Mouse (Mus musculus): ENCODE data around the gene Lgals12. TPM values are rescaled to one million over a fixed set of nuclear protein-coding genes. Genes with fewer than 3 reads are reported as not detected.

Gene Lgals12
- polyA plus RNA-seq (2014; fragmentation: Nextera tagmentation; extraction: Ambion mirVana), result 1.0 and 2.1 TPM in 2 replicates

- Histone ChIP-seq H3K9ac (ENCODE audit: low read depth, low read length) (peak within 1 kb of the TSS; percentile 35; the same call in 1 of the 2 replicates), H3K9me3 (ENCODE audit: control insufficient read depth, low read length) (no peaks in the 10 kb centered on the region), H3K27ac (replicated peaks; ENCODE audit: low read depth, low read length) (peak within 1 kb of the TSS; percentile 34), H3K4me1 (ENCODE audit: control insufficient read depth, insufficient read depth, low read length) (peaks cover 11% of the 10 kb centered on the region), H3K4me3 (ENCODE audit: low read depth, low read length) (peak within 1 kb of the TSS; percentile 23), H3K4me2 (ENCODE audit: low read depth, low read length) (peak within 1 kb of the TSS; percentile 60), H3K36me3 (ENCODE audit: control insufficient read depth, insufficient read depth, low read length) (no peaks in the 10 kb centered on the region), H3K27me3 (replicated peaks; ENCODE audit: control insufficient read depth, insufficient read depth, low read length) (no peaks in the 10 kb centered on the region)
- ATAC-seq (ENCODE audit: low read depth) (0 out of 2 replicates have a peak, but pooled peaks have one; percentile 6), DNase-seq (ENCODE audit: low spot score) (peak; percentile 54)
- WGBS, result 5% methylated on average over 15 of the region's 15 CpGs
Measured at GRCm38 (mm10) chr19:7606801-7607689, at the start of gene Lgals12. TSS of gene Lgals12 (minus strand) at chr19:7607193.

DNA sequence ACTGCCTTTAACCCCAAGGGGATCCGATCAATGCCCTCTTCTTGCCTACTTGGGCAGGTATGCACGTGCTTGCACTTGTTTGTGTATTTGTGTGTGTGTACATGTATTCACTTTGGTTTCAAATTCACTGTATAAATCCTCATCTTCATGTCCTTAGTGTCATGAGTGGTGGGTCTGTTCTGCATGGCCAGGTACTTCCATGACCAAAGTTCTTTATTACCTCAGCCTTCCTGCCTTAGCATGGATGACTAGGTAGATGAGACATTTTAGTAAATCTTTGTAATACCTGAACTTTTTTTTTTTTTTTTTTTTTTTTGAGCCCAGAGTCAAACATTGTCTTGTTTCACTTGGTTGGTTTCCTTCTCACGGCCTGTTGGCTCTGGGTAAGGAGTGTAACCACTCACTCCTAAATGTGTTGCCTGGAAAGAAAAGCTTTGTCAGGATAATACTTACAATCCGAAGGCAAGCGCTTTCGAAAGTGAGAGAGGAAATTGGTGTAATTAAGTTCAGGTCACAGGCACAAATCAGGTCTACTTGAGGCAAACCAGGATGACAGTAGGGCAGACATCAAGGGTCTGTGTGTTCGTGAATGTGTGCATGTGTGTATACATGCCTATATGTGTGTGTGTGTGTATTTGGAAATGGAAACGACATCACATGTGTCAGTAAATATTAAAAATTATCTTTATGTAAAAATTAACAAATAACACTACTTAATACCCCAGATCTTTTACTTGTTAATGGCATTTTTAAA, 42.1 kb upstream of the Lgals12 start:
- no peak overlapping the region for H3K4me3 ChIP-seq (ENCODE audit: low read depth, low read length)
- H3K9me3 ChIP-seq (ENCODE audit: control insufficient read depth, low read length), result no peaks in the 10 kb centered on the region
- no peak for DNase-seq (ENCODE audit: low spot score)
- H3K4me2 ChIP-seq (ENCODE audit: low read depth, low read length), result no peak overlapping the region
- no peaks in the 10 kb centered on the region for H3K4me1 ChIP-seq (ENCODE audit: control insufficient read depth, insufficient read depth, low read length)
- H3K9ac ChIP-seq (ENCODE audit: low read depth, low read length), result no peak overlapping the region
- no peak for ATAC-seq (ENCODE audit: low read depth)
- no peaks in the 10 kb centered on the region for H3K36me3 ChIP-seq (ENCODE audit: control insufficient read depth, insufficient read depth, low read length)
- 68% methylated on average over 8 of the region's 8 CpGs for WGBS
- no peak overlapping the region for H3K27ac ChIP-seq (replicated peaks; ENCODE audit: low read depth, low read length)
- no peaks in the 10 kb centered on the region for H3K27me3 ChIP-seq (replicated peaks; ENCODE audit: control insufficient read depth, insufficient read depth, low read length)

GRCm38 (mm10) chr19:7633786-7634185, 26.8 kb upstream of the Lgals12 start:
- Histone ChIP-seq H3K36me3 (ENCODE audit: control insufficient read depth, insufficient read depth, low read length) (no peaks in the 10 kb centered on the region), H3K27ac (replicated peaks; ENCODE audit: low read depth, low read length) (no peak overlapping the region), H3K4me3 (ENCODE audit: low read depth, low read length) (no peak overlapping the region), H3K9ac (ENCODE audit: low read depth, low read length) (no peak overlapping the region), H3K9me3 (ENCODE audit: control insufficient read depth, low read length) (no peaks in the 10 kb centered on the region), H3K27me3 (replicated peaks; ENCODE audit: control insufficient read depth, insufficient read depth, low read length) (no peaks in the 10 kb centered on the region), H3K4me2 (ENCODE audit: low read depth, low read length) (no peak overlapping the region), H3K4me1 (ENCODE audit: control insufficient read depth, insufficient read depth, low read length) (no peaks in the 10 kb centered on the region)
- DNase-seq (ENCODE audit: low spot score) (no peak), ATAC-seq (ENCODE audit: low read depth) (no peak)
- WGBS, result 72% methylated on average over 1 of the region's 1 CpGs

DNA sequence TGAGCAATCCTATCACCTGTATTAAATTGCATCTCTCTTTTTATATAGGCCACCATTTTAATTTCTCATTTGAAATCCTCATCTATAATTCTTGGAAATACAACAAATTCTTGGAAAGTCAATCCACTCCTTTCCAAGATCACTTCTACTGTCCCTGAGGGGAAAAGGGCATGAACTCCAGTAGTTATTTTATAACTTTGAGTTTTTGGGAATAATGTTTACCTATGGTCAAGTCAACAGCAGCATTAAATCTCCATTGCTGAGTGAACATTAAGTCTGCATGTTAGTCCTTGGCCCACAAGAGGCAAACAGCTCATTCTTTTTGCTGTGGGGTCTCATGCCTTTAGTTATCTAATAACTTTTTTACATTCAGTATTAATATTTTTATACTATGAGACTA, 26.0 kb upstream of the Lgals12 start:
- H3K4me1 ChIP-seq (ENCODE audit: control insufficient read depth, insufficient read depth, low read length), result no peaks in the 10 kb centered on the region
- H3K4me2 ChIP-seq (ENCODE audit: low read depth, low read length), result no peak overlapping the region
- no peak overlapping the region for H3K4me3 ChIP-seq (ENCODE audit: low read depth, low read length)
- no peak overlapping the region for H3K27ac ChIP-seq (replicated peaks; ENCODE audit: low read depth, low read length)
- H3K27me3 ChIP-seq (replicated peaks; ENCODE audit: control insufficient read depth, insufficient read depth, low read length), result no peaks in the 10 kb centered on the region
- ATAC-seq (ENCODE audit: low read depth) (no peak), DNase-seq (ENCODE audit: low spot score) (no peak)
- H3K9ac ChIP-seq (ENCODE audit: low read depth, low read length), result no peak overlapping the region
- H3K9me3 ChIP-seq (ENCODE audit: control insufficient read depth, low read length), result no peaks in the 10 kb centered on the region
- no peaks in the 10 kb centered on the region for H3K36me3 ChIP-seq (ENCODE audit: control insufficient read depth, insufficient read depth, low read length)

GRCm38 (mm10) chr19:7617696-7618095, 10.7 kb upstream of the Lgals12 start:
- Histone ChIP-seq H3K36me3 (ENCODE audit: control insufficient read depth, insufficient read depth, low read length) (no peaks in the 10 kb centered on the region), H3K27me3 (replicated peaks; ENCODE audit: control insufficient read depth, insufficient read depth, low read length) (no peaks in the 10 kb centered on the region), H3K4me3 (ENCODE audit: low read depth, low read length) (no peak overlapping the region), H3K9me3 (ENCODE audit: control insufficient read depth, low read length) (no peaks in the 10 kb centered on the region), H3K4me1 (ENCODE audit: control insufficient read depth, insufficient read depth, low read length) (no peaks in the 10 kb centered on the region), H3K9ac (ENCODE audit: low read depth, low read length) (no peak overlapping the region), H3K27ac (replicated peaks; ENCODE audit: low read depth, low read length) (no peak overlapping the region), H3K4me2 (ENCODE audit: low read depth, low read length) (no peak overlapping the region)
- DNase-seq (ENCODE audit: low spot score) (peak; percentile 83), ATAC-seq (ENCODE audit: low read depth) (peak; percentile 22; the same call in 1 of the 2 replicates)
- WGBS, result 36% methylated on average over 7 of the region's 7 CpGs

DNA sequence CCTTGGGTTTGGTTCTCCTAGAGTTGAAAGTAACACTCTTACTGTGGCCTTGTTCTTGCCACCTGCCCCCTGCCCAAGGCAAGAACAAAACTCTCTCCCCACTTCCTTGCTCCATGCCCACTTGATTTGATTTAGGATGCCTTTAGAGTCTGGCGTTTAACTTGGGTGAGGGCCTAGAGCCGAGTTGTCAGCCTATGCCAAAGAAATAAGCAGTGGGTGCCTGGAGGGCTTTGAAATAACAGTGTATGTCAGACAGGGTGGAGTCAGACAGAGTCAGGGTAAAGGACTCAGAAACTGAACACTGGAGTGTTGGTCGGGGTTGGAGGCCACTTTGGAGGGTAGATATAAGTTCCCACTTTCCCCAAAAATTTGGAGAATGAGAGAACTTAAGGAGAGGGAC, 10.1 kb upstream of the Lgals12 start:
- Histone ChIP-seq H3K36me3 (ENCODE audit: control insufficient read depth, insufficient read depth, low read length) (no peaks in the 10 kb centered on the region), H3K9ac (ENCODE audit: low read depth, low read length) (no peak overlapping the region; the same call in 1 of the 2 replicates), H3K4me3 (ENCODE audit: low read depth, low read length) (no peak overlapping the region), H3K4me2 (ENCODE audit: low read depth, low read length) (no peak overlapping the region), H3K27ac (replicated peaks; ENCODE audit: low read depth, low read length) (no peak overlapping the region), H3K27me3 (replicated peaks; ENCODE audit: control insufficient read depth, insufficient read depth, low read length) (no peaks in the 10 kb centered on the region), H3K4me1 (ENCODE audit: control insufficient read depth, insufficient read depth, low read length) (peaks cover under 1% of the 10 kb centered on the region; the same call in 1 of the 2 replicates), H3K9me3 (ENCODE audit: control insufficient read depth, low read length) (no peaks in the 10 kb centered on the region)
- ATAC-seq (ENCODE audit: low read depth) (peak; percentile 20; the same call in 1 of the 2 replicates), DNase-seq (ENCODE audit: low spot score) (no peak)
- 46% methylated on average over 3 of the region's 3 CpGs for WGBS

DNA sequence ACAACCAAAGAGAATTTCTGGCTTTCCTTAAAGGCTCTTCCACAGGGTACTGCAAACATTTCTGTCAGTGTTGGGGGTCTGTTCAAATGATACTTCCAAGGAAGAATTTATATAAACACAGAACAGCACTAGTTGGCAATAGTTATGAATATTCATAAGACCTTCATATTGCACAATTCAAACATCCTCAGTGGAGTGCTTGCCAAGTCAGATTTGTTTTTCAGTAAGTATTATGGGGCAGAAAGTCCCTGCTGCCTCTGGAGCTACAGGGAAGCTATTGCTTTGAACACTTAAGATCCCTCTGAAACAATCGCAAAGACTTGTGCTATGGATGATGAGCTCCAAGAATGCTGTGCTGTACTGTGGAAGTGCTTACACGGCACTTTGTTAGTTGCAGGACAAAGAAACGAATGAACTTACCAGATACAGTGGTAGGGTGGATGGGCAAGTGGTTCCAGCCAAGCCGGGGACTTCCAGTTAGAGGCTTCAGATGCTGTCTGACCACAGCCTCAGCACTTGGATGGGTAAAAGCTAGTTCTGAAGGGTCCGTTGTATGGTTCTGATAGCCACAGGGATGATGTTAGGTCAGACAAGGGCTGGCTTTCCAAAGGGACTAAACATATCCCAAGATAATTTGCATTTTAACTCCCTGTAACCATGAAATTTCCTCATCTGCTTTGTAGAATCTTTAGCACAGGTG, 9.4 kb upstream of the Lgals12 start:
- peaks cover 3% of the 10 kb centered on the region; the same call in 1 of the 2 replicates for H3K4me1 ChIP-seq (ENCODE audit: control insufficient read depth, insufficient read depth, low read length)
- no peak overlapping the region for H3K4me3 ChIP-seq (ENCODE audit: low read depth, low read length)
- 73% methylated on average over 5 of the region's 5 CpGs for WGBS
- no peaks in the 10 kb centered on the region for H3K36me3 ChIP-seq (ENCODE audit: control insufficient read depth, insufficient read depth, low read length)
- no peak overlapping the region for H3K9ac ChIP-seq (ENCODE audit: low read depth, low read length)
- H3K4me2 ChIP-seq (ENCODE audit: low read depth, low read length), result no peak overlapping the region
- no peaks in the 10 kb centered on the region for H3K9me3 ChIP-seq (ENCODE audit: control insufficient read depth, low read length)
- ATAC-seq (ENCODE audit: low read depth) (no peak), DNase-seq (ENCODE audit: low spot score) (no peak)
- H3K27ac ChIP-seq (replicated peaks; ENCODE audit: low read depth, low read length), result no peak overlapping the region
- H3K27me3 ChIP-seq (replicated peaks; ENCODE audit: control insufficient read depth, insufficient read depth, low read length), result no peaks in the 10 kb centered on the region

DNA sequence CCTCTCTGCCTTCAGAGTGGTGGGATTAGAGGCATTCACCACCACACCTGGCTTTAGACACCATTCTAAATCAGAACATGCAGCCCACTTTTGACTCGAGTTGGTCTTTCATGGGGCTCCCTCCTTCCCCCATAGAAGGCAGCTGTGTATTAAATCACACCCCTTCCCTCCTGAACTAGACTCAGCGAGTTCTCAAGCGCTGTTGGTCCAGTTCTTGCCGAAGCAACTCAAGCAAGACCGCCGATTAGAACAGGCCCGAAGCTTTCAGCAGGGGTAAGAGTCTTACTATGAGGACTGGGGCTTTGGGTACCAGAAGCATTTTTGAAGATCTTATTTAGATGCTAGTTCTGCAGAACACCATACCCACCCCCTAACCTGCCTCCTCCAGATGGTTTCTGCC, 6.2 kb upstream of the Lgals12 start:
- WGBS, result 78% methylated on average over 7 of the region's 7 CpGs
- H3K4me3 ChIP-seq (ENCODE audit: low read depth, low read length), result no peak overlapping the region
- H3K27me3 ChIP-seq (replicated peaks; ENCODE audit: control insufficient read depth, insufficient read depth, low read length), result no peaks in the 10 kb centered on the region
- H3K36me3 ChIP-seq (ENCODE audit: control insufficient read depth, insufficient read depth, low read length), result no peaks in the 10 kb centered on the region
- H3K9ac ChIP-seq (ENCODE audit: low read depth, low read length), result no peak overlapping the region
- DNase-seq (ENCODE audit: low spot score), result no peak
- no peak for ATAC-seq (ENCODE audit: low read depth)
- H3K4me2 ChIP-seq (ENCODE audit: low read depth, low read length), result no peak overlapping the region
- no peak overlapping the region for H3K27ac ChIP-seq (replicated peaks; ENCODE audit: low read depth, low read length)
- H3K9me3 ChIP-seq (ENCODE audit: control insufficient read depth, low read length), result no peaks in the 10 kb centered on the region
- H3K4me1 ChIP-seq (ENCODE audit: control insufficient read depth, insufficient read depth, low read length), result peaks cover 3% of the 10 kb centered on the region; the same call in 1 of the 2 replicates
